Mouse (Mus musculus) liver, embryonic 12.5 days (tissue): ENCODE measurements around the gene Slc37a4. TPM values are rescaled to one million over a fixed set of nuclear protein-coding genes. Genes with fewer than 3 reads are reported as not detected.
"Not testable (repeated sequence)": the region's sequence is repeated elsewhere in the genome, so short reads cannot be mapped to it uniquely, and the experiment has no call there.

ENCODE experiments used
- ATAC-seq: fragments of 200-750 bp; cut with Nextera tagmentation; 2 replicates; pipeline ENCODE4 v1.8.0; 2017; ENCODE audit warnings: moderate number of reproducible peaks, mild to moderate bottlenecking, moderate library complexity
- H3K27ac ChIP-seq: fragments of 300-500 bp; sonication (generic); 2 replicates; pipeline ENCODE4 v1.5.1; 2016; ENCODE audit warnings: mild to moderate bottlenecking
- H3K27me3 ChIP-seq: fragments of 300-500 bp; sonication (generic); replicated peaks from 2 replicates; pipeline ENCODE4 v1.6.1; 2016; ENCODE audit warnings: mild to moderate bottlenecking, moderate library complexity
- H3K36me3 ChIP-seq: fragments of 300-500 bp; sonication (generic); 2 replicates; pipeline ENCODE4 v1.6.1; 2016; ENCODE audit warnings: mild to moderate bottlenecking, moderate library complexity
- H3K4me1 ChIP-seq: fragments of 300-500 bp; sonication (generic); 2 replicates; pipeline ENCODE4 v1.6.1; 2016
- H3K4me2 ChIP-seq: fragments of 300-500 bp; sonication (generic); 2 replicates; pipeline ENCODE4 v1.6.1; 2016; ENCODE audit warnings: mild to moderate bottlenecking, moderate library complexity
- H3K4me3 ChIP-seq: fragments of 300-500 bp; sonication (generic); 2 replicates; pipeline ENCODE4 v1.5.1; 2016; ENCODE audit warnings: mild to moderate bottlenecking, moderate library complexity
- H3K9ac ChIP-seq: fragments of 300-500 bp; sonication (generic); 2 replicates; pipeline ENCODE4 v1.6.1; 2016; ENCODE audit warnings: mild to moderate bottlenecking, moderate library complexity
- H3K9me3 ChIP-seq: fragments of 300-500 bp; sonication (generic); replicated peaks from 2 replicates; pipeline ENCODE4 v1.6.1; 2016; ENCODE audit warnings: mild to moderate bottlenecking, moderate library complexity
- WGBS: fragments of 180-500 bp; shearing (Covaris S2); methylation state at CpG from one replicate; pipeline ENCODE4 v1.1.7; 2016; ENCODE audit not compliant: insufficient replicate concordance; 5-methylcytosine and 5-hydroxymethylcytosine counted together
- polyA plus RNA-seq: library from polyadenylated mRNA; unstranded; fragments of >200 nt; fragmentation: Nextera tagmentation; extraction: Ambion mirVana; gene quantifications from 2 replicates; pipeline ENCODE4 v1.2.1, GENCODE M21; 2016

The Slc37a4 gene
- polyA plus RNA-seq, 1 experiment from 2014 or later = 21.1 TPM

- Histone ChIP-seq H3K27me3 (no peaks in the 10 kb centered on the region), H3K4me2 (no peak overlapping the region), H3K4me3 (no peak overlapping the region), H3K27ac (no peak overlapping the region), H3K9me3 (no peaks in the 10 kb centered on the region), H3K36me3 (peaks cover 63% of the 10 kb centered on the region), H3K9ac (no peak overlapping the region), H3K4me1 (peaks cover 50% of the 10 kb centered on the region)
- 84% methylated on average over 6 of the region's 6 CpGs for WGBS
- no peak for ATAC-seq
Measured at GRCm38 (mm10) chr9:44399795-44400114, 3.1 kb downstream of the Slc37a4 start.

GRCm38 (mm10) chr9:44401081-44401480, 4.4 kb downstream of the Slc37a4 start:
- ATAC-seq = no peak
- Histone ChIP-seq H3K9me3 (no peaks in the 10 kb centered on the region), H3K9ac (no peak overlapping the region), H3K4me3 (no peak overlapping the region), H3K27me3 (no peaks in the 10 kb centered on the region), H3K4me1 (peaks cover 57% of the 10 kb centered on the region), H3K4me2 (no peak overlapping the region), H3K27ac (no peak overlapping the region), H3K36me3 (peaks cover 72% of the 10 kb centered on the region)
- 85% methylated on average over 4 of the region's 4 CpGs for whole genome bisulfite sequencing

DNA sequence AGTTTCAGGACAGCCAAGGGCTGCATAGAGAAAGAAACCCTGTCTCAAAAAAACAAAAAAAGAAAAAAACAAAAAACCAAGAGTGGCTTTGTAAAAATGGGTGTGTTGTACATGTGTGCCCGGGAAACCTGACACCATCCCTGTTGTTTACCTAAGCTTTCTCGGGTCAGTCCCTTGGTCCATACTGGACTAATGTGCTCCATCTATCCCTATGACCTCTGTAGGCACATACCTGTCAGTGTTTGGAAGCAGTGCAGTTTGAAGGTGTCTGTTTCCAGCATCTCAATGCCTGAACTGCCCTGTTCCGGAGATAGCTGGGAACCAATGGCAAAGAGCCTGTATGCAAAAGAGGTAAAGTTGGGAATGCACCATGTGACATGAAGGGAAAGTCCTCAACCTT, 8.4 kb downstream of the Slc37a4 start:
- H3K9ac ChIP-seq = no peak overlapping the region
- no peak overlapping the region for H3K4me3 ChIP-seq
- no peaks in the 10 kb centered on the region for H3K9me3 ChIP-seq
- peaks cover 51% of the 10 kb centered on the region for H3K4me1 ChIP-seq
- no peak overlapping the region for H3K27ac ChIP-seq
- H3K36me3 ChIP-seq = peaks cover 73% of the 10 kb centered on the region
- H3K4me2 ChIP-seq = no peak overlapping the region
- no peaks in the 10 kb centered on the region for H3K27me3 ChIP-seq
- ATAC-seq = no peak
- 80% methylated on average over 3 of the region's 3 CpGs for WGBS

DNA sequence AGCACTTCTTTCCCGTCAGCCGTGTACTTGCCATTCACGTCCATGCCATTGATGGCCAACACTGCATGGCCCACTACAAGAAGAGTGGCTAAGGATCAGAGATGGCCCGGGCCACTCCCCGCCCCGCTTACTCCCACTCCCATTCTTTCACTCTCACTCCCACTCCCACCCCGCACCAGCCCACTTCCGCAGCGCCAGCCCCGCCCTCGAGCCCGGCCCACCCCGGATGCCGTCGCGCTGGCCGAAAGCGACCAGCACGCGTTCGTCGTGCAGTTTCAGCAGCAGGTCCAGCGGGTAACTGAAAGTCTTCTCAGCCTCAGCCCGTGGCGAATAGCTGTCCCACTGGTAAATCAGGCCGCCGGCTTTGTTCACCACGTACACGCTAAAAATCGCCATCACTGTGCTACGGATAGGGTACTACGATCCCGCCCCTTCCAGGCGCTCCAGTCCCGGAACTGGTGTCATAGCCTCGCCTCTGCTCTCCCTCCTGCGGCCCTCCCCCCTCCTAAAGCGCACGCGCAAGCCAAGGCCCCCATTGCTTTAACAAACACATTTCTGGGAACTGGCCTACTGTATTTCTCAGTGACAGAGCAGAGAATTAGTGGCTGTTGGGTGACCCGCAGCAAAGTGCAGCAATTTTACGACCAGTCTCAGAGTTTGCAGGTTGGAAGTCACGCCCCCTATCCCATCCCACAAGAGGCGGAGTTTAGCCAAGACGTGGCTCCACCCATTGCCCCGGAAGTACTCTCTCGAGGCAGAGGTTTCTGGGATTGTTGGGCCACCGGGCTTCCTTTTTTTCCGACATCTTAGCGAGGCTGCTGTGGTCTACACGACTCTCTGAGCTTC, 10.5 kb downstream of the Slc37a4 start, which contains the start of the genes Rps25 and Trappc4:
Gene Rps25 (plus strand): TSS at position 234 of the 846 bp plus-strand sequence.
Gene Trappc4 (minus strand): TSS at position 695 of the 846 bp plus-strand sequence.
- WGBS = under 1% methylated on average over 51 of the region's 51 CpGs
- Histone ChIP-seq H3K9me3 (no peaks in the 10 kb centered on the region), H3K27me3 (no peaks in the 10 kb centered on the region), H3K4me2 (peak within 1 kb of the TSS; percentile 73), H3K36me3 (peaks cover 73% of the 10 kb centered on the region), H3K9ac (peak within 1 kb of the TSS; percentile 91), H3K4me1 (peaks cover 61% of the 10 kb centered on the region), H3K4me3 (peak within 1 kb of the TSS; percentile 91), H3K27ac (peak within 1 kb of the TSS; percentile 90)
- peak; percentile 93 for ATAC-seq

- H3K4me3 ChIP-seq = peak overlapping the region; percentile 91
- peak overlapping the region; percentile 73 for H3K4me2 ChIP-seq
- WGBS = under 1% methylated on average over 24 of the region's 24 CpGs
- H3K36me3 ChIP-seq = peaks cover 73% of the 10 kb centered on the region
- peaks cover 66% of the 10 kb centered on the region for H3K4me1 ChIP-seq
- H3K27me3 ChIP-seq = no peaks in the 10 kb centered on the region
- ATAC-seq = no peak
- no peaks in the 10 kb centered on the region for H3K9me3 ChIP-seq
- peak overlapping the region; percentile 90 for H3K27ac ChIP-seq
- peak overlapping the region; percentile 91 for H3K9ac ChIP-seq
Measured at GRCm38 (mm10) chr9:44407752-44408097, 11.1 kb downstream of the Slc37a4 start.

DNA sequence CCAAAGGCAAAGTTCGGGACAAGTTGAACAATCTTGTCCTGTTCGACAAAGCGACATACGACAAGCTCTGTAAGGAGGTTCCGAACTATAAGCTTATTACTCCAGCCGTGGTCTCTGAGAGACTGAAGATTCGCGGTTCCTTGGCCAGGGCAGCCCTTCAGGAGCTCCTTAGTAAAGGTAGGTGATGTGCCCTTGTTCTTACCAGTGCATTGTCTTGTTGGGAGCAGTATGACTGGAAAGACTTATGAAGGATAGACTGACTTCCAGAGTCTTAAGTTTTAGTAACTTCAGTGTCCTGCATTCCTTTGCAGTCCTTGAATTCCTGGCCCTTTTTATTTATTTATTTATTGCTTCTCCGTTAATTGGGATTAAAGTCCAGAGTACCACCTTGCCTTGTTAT, 12.0 kb downstream of the Slc37a4 start:
- not testable (repeated sequence) for ATAC-seq, H3K27me3 ChIP-seq, H3K9me3 ChIP-seq
- Histone ChIP-seq H3K4me3 (peak overlapping the region; percentile 91), H3K27ac (peak overlapping the region; percentile 90), H3K4me1 (peaks cover 71% of the 10 kb centered on the region), H3K4me2 (peak overlapping the region; percentile 73), H3K9ac (peak overlapping the region; percentile 91), H3K36me3 (peaks cover 73% of the 10 kb centered on the region)
- WGBS = 45% methylated on average over 9 of the region's 9 CpGs

- WGBS = 76% methylated on average over 2 of the region's 2 CpGs
- no peak for ATAC-seq
Measured at GRCm38 (mm10) chr9:44410647-44411336, 14.1 kb downstream of the Slc37a4 start.

DNA sequence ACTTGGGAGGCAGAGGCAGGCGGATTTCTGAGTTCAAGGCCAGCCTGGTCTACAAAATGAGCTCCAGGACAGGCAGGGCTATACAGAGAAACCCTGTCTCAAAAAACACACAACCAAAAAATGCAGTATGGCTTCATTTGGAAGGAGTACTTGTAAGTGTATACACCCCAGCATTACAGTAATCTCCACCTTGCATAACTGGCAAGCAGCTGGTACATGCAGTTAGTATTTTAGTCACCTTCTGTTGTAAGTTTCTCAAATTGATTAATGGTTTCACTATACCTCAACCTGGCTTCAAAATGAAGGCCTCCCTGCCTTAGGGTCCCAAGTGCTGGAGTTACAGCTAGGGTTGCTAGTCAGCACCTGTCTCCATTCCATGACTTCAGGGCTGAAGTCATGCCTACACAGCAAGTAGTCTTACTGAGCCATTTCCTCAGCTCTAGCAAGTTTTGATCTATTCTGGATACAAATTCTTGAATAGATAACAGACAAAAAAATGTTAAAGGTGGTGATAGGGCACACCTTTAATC, 15.0 kb downstream of the Slc37a4 start:
- Histone ChIP-seq H3K9me3 (no peaks in the 10 kb centered on the region), H3K4me3 (no peak overlapping the region), H3K9ac (0 out of 2 replicates have a peak overlapping the region, but pooled peaks have one; percentile 1), H3K4me1 (peaks cover 57% of the 10 kb centered on the region), H3K27ac (peak overlapping the region; percentile 70), H3K36me3 (peaks cover 80% of the 10 kb centered on the region), H3K27me3 (no peaks in the 10 kb centered on the region), H3K4me2 (no peak overlapping the region)
- 69% methylated on average over 1 of the region's 1 CpGs for WGBS
- no peak for ATAC-seq

More at GRCm38 (mm10) chr9:44410647-44411336, 14.1 kb downstream of the Slc37a4 start:
- Histone ChIP-seq H3K4me2 (no peak overlapping the region), H3K27ac (peak overlapping the region; percentile 58; the same call in 1 of the 2 replicates), H3K4me1 (peaks cover 59% of the 10 kb centered on the region), H3K27me3 (no peaks in the 10 kb centered on the region), H3K9me3 (no peaks in the 10 kb centered on the region), H3K4me3 (no peak overlapping the region), H3K36me3 (peaks cover 72% of the 10 kb centered on the region), H3K9ac (no peak overlapping the region)

GRCm38 (mm10) chr9:44412306-44412705, 15.7 kb downstream of the Slc37a4 start:
- Histone ChIP-seq H3K9me3 (no peaks in the 10 kb centered on the region), H3K27me3 (no peaks in the 10 kb centered on the region), H3K4me2 (no peak overlapping the region), H3K4me3 (no peak overlapping the region), H3K36me3 (peaks cover 80% of the 10 kb centered on the region), H3K4me1 (peaks cover 62% of the 10 kb centered on the region), H3K27ac (peak overlapping the region; percentile 70), H3K9ac (peak overlapping the region; percentile 23; the same call in 1 of the 2 replicates)
- no peak for ATAC-seq
- 27% methylated on average over 4 of the region's 4 CpGs for WGBS

DNA sequence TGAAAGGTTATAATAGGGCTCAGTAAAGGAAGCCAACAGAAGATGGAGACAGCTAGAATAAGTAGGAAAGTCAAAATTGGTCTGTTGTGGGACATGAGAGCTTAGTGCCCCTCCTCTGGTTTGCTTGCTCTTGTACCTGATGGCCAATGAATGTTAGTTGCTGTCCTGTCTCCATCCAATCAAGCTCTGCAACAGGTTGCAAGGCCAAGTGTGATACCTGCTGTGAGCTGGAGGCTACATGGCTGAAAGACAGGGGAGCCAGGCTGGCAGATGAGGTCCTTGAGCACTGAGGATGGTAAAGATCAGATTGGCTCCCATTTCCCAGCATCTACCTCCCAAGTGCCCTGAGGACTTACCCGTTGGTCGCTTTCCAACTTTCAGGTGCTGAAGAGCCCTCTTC, 16.1 kb downstream of the Slc37a4 start:
- H3K36me3 ChIP-seq = peaks cover 80% of the 10 kb centered on the region
- no peak overlapping the region for H3K4me3 ChIP-seq
- H3K9me3 ChIP-seq = no peaks in the 10 kb centered on the region
- no peak for ATAC-seq
- H3K4me1 ChIP-seq = peaks cover 65% of the 10 kb centered on the region
- peak overlapping the region; percentile 70 for H3K27ac ChIP-seq
- WGBS = 78% methylated on average over 2 of the region's 2 CpGs
- H3K9ac ChIP-seq = no peak overlapping the region
- no peaks in the 10 kb centered on the region for H3K27me3 ChIP-seq
- H3K4me2 ChIP-seq = no peak overlapping the region

GRCm38 (mm10) chr9:44417156-44417891, 20.7 kb downstream of the Slc37a4 start:
- ATAC-seq = peak; percentile 76
- Histone ChIP-seq H3K4me1 (peaks cover 29% of the 10 kb centered on the region), H3K36me3 (peaks cover 40% of the 10 kb centered on the region), H3K9me3 (no peaks in the 10 kb centered on the region), H3K4me3 (peak overlapping the region; percentile 95), H3K9ac (peak overlapping the region; percentile 93), H3K4me2 (peak overlapping the region; percentile 90), H3K27me3 (no peaks in the 10 kb centered on the region), H3K27ac (peak overlapping the region; percentile 85)
- 6% methylated on average over 26 of the region's 26 CpGs for WGBS
